Mouse (Mus musculus) lung, postnatal 0 days (tissue): ENCODE results near the gene Mgat4e. TPM values are rescaled to one million over a fixed set of nuclear protein-coding genes. Genes with fewer than 3 reads are reported as not detected.
A peak's percentile ranks its signal among the peaks of the same experiment; 100 is the strongest.

Source experiments
- ATAC-seq: fragments of 200-750 bp; cut with Nextera tagmentation; 2 replicates; pipeline ENCODE4 v1.8.0; 2017; ENCODE audit warnings: moderate library complexity
- DNase-seq: peaks from one replicate; pipeline ENCODE4 v3.0.0-alpha.2; 2016; ENCODE audit warnings: low spot score
- H3K27ac ChIP-seq: fragments of 300-500 bp; sonication (generic); 2 replicates; pipeline ENCODE4 v1.5.1; 2014; ENCODE audit warnings: antibody characterized with exemption, mild to moderate bottlenecking, low read length, mixed read lengths
- H3K27me3 ChIP-seq: fragments of 300-500 bp; sonication (generic); replicated peaks from 2 replicates; pipeline ENCODE4 v1.6.1; 2014; ENCODE audit warnings: low read length, mixed read lengths; ENCODE audit not compliant: insufficient read depth
- H3K36me3 ChIP-seq: fragments of 300-500 bp; sonication (generic); 2 replicates; pipeline ENCODE4 v1.6.1; 2014; ENCODE audit warnings: low read length, mixed read lengths; ENCODE audit not compliant: insufficient read depth
- H3K4me1 ChIP-seq: fragments of 300-500 bp; sonication (generic); 2 replicates; pipeline ENCODE4 v1.6.1; 2014; ENCODE audit warnings: antibody characterized with exemption, low read depth, low read length, mixed read lengths; ENCODE audit not compliant: insufficient read depth
- H3K4me2 ChIP-seq: fragments of 300-500 bp; sonication (generic); replicated peaks from 2 replicates; pipeline ENCODE4 v1.6.1; 2014; ENCODE audit warnings: low read depth, mild to moderate bottlenecking, low read length, moderate library complexity, mixed read lengths
- H3K4me3 ChIP-seq: fragments of 300-500 bp; sonication (generic); 2 replicates; pipeline ENCODE4 v1.5.1; 2014; ENCODE audit warnings: low read depth, low read length
- H3K9ac ChIP-seq: fragments of 300-500 bp; sonication (generic); replicated peaks from 2 replicates; pipeline ENCODE4 v1.6.1; 2014; ENCODE audit warnings: low read depth, mild to moderate bottlenecking
- H3K9me3 ChIP-seq: fragments of 300-500 bp; sonication (generic); 2 replicates; pipeline ENCODE4 v1.6.1; 2016; ENCODE audit warnings: low read length, mixed read lengths
- CTCF ChIP-seq: IDR thresholded peaks from 2 replicates; pipeline ENCODE4 v1.5.1; 2016; ENCODE audit warnings: antibody characterized with exemption, mild to moderate bottlenecking
- EP300 ChIP-seq: IDR thresholded peaks from 2 replicates; pipeline ENCODE4 v1.6.1; 2016; ENCODE audit warnings: antibody characterized with exemption, mild to moderate bottlenecking, control low read depth
- WGBS: fragments of 180-500 bp; shearing (Covaris S2); extraction: QIAGEN DNeasy Blood & Tissue Kit; methylation state at CpG from one replicate; pipeline ENCODE4 v1.1.7; 2014; 5-methylcytosine and 5-hydroxymethylcytosine counted together
- polyA plus RNA-seq: library from polyadenylated mRNA; unstranded; fragments of >200 nt; fragmentation: Nextera tagmentation; extraction: Ambion mirVana; gene quantifications from 2 replicates; pipeline ENCODE4 v1.2.1, GENCODE M21; 2015

Mgat4e gene
- polyA plus RNA-seq, 1 experiment from 2014 or later: not detected

GRCm38 (mm10) chr1:134512584-134512983 is 36.9 kb downstream of the Mgat4e start:
- H3K36me3 ChIP-seq: 0 out of 2 replicates have a peak, but pooled peaks cover 1% of the 10 kb centered on the region
- ATAC-seq: no peak
- no peaks in the 10 kb centered on the region for H3K9me3 ChIP-seq

GRCm38 (mm10) chr1:134512183-134512582 is 37.3 kb downstream of the Mgat4e start:
- ATAC-seq (no peak), DNase-seq (no peak)
- Histone ChIP-seq H3K9ac (no peak overlapping the region), H3K4me3 (no peak overlapping the region), H3K27ac (no peak overlapping the region), H3K4me1 (peaks cover 10% of the 10 kb centered on the region; the same call in 1 of the 2 replicates), H3K27me3 (no peaks in the 10 kb centered on the region), H3K4me2 (no peak overlapping the region), H3K9me3 (no peaks in the 10 kb centered on the region), H3K36me3 (0 out of 2 replicates have a peak, but pooled peaks cover 5% of the 10 kb centered on the region)
- TF ChIP-seq EP300 (no peak), CTCF (no peak)
- WGBS: 53% methylated on average over 4 of the region's 4 CpGs

More at GRCm38 (mm10) chr1:134512584-134512983, 36.9 kb downstream of the Mgat4e start:
- peaks cover 10% of the 10 kb centered on the region; the same call in 1 of the 2 replicates for H3K4me1 ChIP-seq
- TF ChIP-seq EP300 (no peak), CTCF (no peak)
- no peak overlapping the region for H3K4me2 ChIP-seq
- no peak overlapping the region for H3K9ac ChIP-seq
- 52% methylated on average over 6 of the region's 6 CpGs for WGBS
- DNase-seq: no peak
- no peaks in the 10 kb centered on the region for H3K27me3 ChIP-seq
- H3K4me3 ChIP-seq: no peak overlapping the region
- H3K27ac ChIP-seq: no peak overlapping the region

GRCm38 (mm10) chr1:134510018-134510417 is 39.5 kb downstream of the Mgat4e start:
- 37% methylated on average over 7 of the region's 7 CpGs for WGBS
- TF ChIP-seq CTCF (no peak), EP300 (no peak)
- H3K4me1 ChIP-seq: 0 out of 2 replicates have a peak, but pooled peaks cover 2% of the 10 kb centered on the region
- H3K9ac ChIP-seq: no peak overlapping the region
- DNase-seq: no peak
- no peak overlapping the region for H3K4me2 ChIP-seq
- no peaks in the 10 kb centered on the region for H3K9me3 ChIP-seq
- no peak overlapping the region for H3K4me3 ChIP-seq
- no peak for ATAC-seq
- no peak overlapping the region for H3K27ac ChIP-seq
- peaks cover 15% of the 10 kb centered on the region; the same call in 1 of the 2 replicates for H3K36me3 ChIP-seq
- H3K27me3 ChIP-seq: no peaks in the 10 kb centered on the region

- ATAC-seq (no peak), DNase-seq (no peak)
- no peak overlapping the region for H3K4me3 ChIP-seq
- H3K27me3 ChIP-seq: no peaks in the 10 kb centered on the region
- peaks cover 15% of the 10 kb centered on the region; the same call in 1 of the 2 replicates for H3K36me3 ChIP-seq
- H3K4me1 ChIP-seq: no peaks in the 10 kb centered on the region
- H3K9me3 ChIP-seq: no peaks in the 10 kb centered on the region
- H3K9ac ChIP-seq: no peak overlapping the region
- 86% methylated on average over 8 of the region's 8 CpGs for WGBS
- no peak overlapping the region for H3K27ac ChIP-seq
- no peak overlapping the region for H3K4me2 ChIP-seq
- no peak for TF ChIP-seq CTCF
- TF ChIP-seq EP300: no peak
Observed at GRCm38 (mm10) chr1:134506201-134506600, 43.3 kb downstream of the Mgat4e start.

GRCm38 (mm10) chr1:134500916-134501315 is 48.6 kb downstream of the Mgat4e start:
- H3K27me3 ChIP-seq: no peaks in the 10 kb centered on the region
- no peaks in the 10 kb centered on the region for H3K4me1 ChIP-seq
- H3K9ac ChIP-seq: no peak overlapping the region
- H3K9me3 ChIP-seq: no peaks in the 10 kb centered on the region
- no peak for ATAC-seq
- 100% methylated on average over 1 of the region's 1 CpGs for WGBS
- DNase-seq: no peak
- H3K27ac ChIP-seq: no peak overlapping the region
- no peak for TF ChIP-seq CTCF
- no peak for TF ChIP-seq EP300
- H3K4me3 ChIP-seq: no peak overlapping the region
- H3K4me2 ChIP-seq: no peak overlapping the region
- H3K36me3 ChIP-seq: no peaks in the 10 kb centered on the region

GRCm38 (mm10) chr1:134495991-134496390 is 53.5 kb downstream of the Mgat4e start:
- WGBS: 54% methylated on average over 10 of the region's 10 CpGs
- no peak for ATAC-seq
- Histone ChIP-seq H3K9ac (0 out of 2 replicates have a peak overlapping the region, but pooled peaks have one; percentile 60), H3K27me3 (no peaks in the 10 kb centered on the region), H3K36me3 (no peaks in the 10 kb centered on the region), H3K4me3 (no peak overlapping the region), H3K4me1 (peaks cover 6% of the 10 kb centered on the region; the same call in 1 of the 2 replicates), H3K27ac (no peak overlapping the region), H3K4me2 (0 out of 2 replicates have a peak overlapping the region, but pooled peaks have one; percentile 73), H3K9me3 (no peaks in the 10 kb centered on the region)
- no peak for TF ChIP-seq EP300
- TF ChIP-seq CTCF: no peak
- no peak for DNase-seq

GRCm38 (mm10) chr1:134495216-134495539 is 54.3 kb downstream of the Mgat4e start:
- TF ChIP-seq CTCF: no peak
- TF ChIP-seq EP300: no peak
- ATAC-seq (no peak), DNase-seq (no peak)
- Histone ChIP-seq H3K4me1 (peaks cover 6% of the 10 kb centered on the region; the same call in 1 of the 2 replicates), H3K27ac (peak overlapping the region; percentile 92), H3K36me3 (no peaks in the 10 kb centered on the region), H3K9me3 (no peaks in the 10 kb centered on the region), H3K4me2 (peak overlapping the region; percentile 73), H3K9ac (peak overlapping the region; percentile 60; the same call in 1 of the 2 replicates), H3K4me3 (peak overlapping the region; percentile 80), H3K27me3 (no peaks in the 10 kb centered on the region)
- WGBS: 7% methylated on average over 5 of the region's 5 CpGs
